Mouse (Mus musculus): ENCODE measurements around the gene Bysl.
"Not testable (repeated sequence)": the region's sequence is repeated elsewhere in the genome, so short reads cannot be mapped to it uniquely, and the experiment has no call there.

Bysl gene

DNA sequence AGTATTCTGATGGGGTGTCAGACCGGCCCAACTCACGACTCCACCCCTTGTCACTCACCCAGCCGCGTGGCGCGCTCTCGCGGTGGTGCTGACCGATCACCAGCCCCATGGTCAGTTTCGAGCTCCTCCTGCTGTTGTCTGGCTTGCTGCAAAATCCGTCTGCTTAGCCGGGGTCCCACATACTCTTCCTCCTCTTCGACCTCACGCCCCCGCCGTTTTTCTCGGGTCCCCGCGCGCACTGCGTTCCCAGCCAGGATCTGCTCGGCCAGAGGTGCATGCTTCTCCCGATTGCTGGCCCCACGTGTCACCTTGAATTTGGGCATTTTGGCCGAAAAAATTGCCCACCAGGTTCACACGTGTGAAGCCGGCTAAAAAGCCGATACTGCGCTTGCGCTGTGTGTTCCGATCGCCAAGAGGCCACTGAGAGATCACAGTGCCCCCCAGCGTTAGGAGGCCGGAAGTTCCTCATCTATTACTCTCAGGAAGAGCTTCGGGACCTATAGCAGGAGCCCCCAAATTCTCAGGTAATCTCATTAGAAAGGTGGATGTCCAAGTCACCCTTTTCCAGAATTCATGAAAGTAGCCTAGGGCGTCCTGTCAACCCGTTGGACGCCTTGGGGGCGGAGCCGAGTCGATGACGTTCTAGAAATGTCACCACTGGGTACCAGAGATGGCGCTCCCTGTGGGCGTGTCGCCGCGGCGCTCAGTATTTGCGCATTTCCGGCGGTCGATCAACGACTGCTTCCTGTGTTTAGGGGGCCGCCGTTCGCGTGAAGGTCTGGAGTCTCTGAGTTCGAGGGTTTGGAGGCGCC, at the start of gene Bysl, which contains the start of the genes Med20 and Gm20517:
Bysl (minus strand) TSS at position 644 of the 812 bp plus-strand sequence.
Med20 (plus strand) TSS at position 734 of the 812 bp plus-strand sequence.
Gm20517 (plus strand) TSS at position 741 of the 812 bp plus-strand sequence.
- peak; percentile 96 for DNase-seq (ENCODE audit: low spot score)

GRCm38 (mm10) chr17:47658741-47659243, 47.5 kb upstream of the Bysl start:
- no peak for DNase-seq (ENCODE audit: low spot score)

- DNase-seq (ENCODE audit: low spot score) = no peak
These were observed 46.6 kb upstream of the Bysl start for GRCm38 (mm10) chr17:47657901-47658300.

- DNase-seq (ENCODE audit: low spot score) = no peak
These were observed 44.4 kb upstream of the Bysl start for GRCm38 (mm10) chr17:47655697-47656096.

- DNase-seq (ENCODE audit: low spot score) = not testable (repeated sequence)
These were observed 43.1 kb upstream of the Bysl start for GRCm38 (mm10) chr17:47654346-47654745.

GRCm38 (mm10) chr17:47651953-47652352, 40.7 kb upstream of the Bysl start:
- no peak for DNase-seq (ENCODE audit: low spot score)

GRCm38 (mm10) chr17:47648966-47649365, 37.7 kb upstream of the Bysl start:
- DNase-seq (ENCODE audit: low spot score) = no peak

DNA sequence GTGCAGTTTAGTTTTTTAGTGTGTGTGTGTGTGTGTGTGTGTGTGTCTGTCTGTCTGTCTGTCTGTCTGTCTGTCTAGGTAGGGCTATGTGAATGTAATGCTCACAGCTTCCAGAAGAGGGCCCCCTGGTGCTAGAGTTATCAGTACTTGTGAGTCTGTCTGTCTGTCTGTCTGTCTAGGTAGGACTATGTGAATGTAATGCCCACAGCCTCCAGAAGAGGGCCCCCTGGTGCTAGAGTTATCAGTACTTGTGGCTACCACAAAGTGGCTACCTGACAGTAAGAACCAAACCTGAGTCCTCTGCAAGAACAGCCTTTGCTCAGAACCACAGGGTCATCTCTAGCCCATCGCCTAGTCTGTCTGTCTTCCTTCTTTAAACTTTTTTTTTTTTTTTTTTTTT, 35.4 kb upstream of the Bysl start:
- peak; percentile 64 for DNase-seq (ENCODE audit: low spot score)

- DNase-seq (ENCODE audit: low spot score) = no peak
These were observed 31.7 kb upstream of the Bysl start for GRCm38 (mm10) chr17:47642992-47643391.

DNA sequence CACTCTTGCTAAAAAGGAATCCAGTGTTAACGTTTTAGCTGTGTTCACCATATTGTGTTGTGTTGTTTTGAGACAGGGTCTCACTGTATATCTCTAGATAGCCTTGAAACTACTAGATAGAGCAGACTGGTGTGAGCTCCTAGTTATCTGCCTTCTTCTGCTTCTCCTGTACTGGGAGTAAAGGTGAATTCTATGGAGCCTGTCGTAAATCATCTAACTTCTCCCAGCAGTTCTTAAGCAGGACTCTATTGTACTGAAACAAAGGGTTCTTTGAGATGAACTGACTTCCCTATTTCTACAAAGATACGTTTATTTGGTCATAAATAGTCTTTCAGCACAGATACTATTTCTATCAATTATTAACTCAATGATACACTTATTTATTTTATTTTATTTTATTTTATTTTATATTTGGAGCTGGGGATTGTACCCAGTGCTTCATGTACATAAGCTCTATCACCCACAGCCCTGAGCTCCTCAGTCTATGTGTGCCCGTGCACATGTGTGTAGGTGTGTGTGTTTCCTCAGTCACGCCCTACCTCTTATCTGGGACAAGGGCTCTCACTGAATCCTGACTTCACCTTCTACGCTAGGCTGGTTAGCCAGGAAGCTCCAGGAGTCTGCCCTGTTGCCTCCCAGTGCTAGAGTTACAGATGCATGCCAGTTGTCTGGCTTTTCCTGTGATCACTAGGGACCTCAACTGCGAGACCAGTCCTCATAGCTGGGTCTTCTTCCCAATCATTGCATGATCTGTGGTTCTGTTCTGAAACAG, 22.9 kb upstream of the Bysl start:
- no peak for DNase-seq (ENCODE audit: low spot score)

- no peak for DNase-seq (ENCODE audit: low spot score)
These were observed 21.0 kb upstream of the Bysl start for GRCm38 (mm10) chr17:47632181-47632840.

DNA sequence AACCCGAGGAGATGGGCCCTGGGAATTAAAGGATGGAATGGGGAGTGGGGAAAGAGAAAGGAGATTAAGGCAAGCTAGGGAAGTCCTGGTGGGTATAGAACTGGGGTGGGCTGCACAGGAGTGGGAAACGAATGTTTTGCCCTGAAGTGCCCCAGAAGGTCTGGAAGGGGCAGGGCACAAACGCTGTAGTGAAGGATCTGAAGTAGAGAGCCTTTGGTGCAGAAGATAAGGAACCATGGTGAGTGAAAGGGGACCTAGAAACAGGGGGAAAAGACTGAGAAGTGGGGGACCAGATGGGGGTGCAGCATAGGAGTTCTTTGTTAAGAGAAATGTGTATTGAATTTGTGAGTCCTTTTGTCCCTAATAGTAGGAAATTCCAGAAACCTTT, 19.4 kb upstream of the Bysl start, which contains the start of gene Usp49:
Usp49 (plus strand) TSS at position 13 of the 388 bp plus-strand sequence.
- no peak for DNase-seq (ENCODE audit: low spot score)

DNA sequence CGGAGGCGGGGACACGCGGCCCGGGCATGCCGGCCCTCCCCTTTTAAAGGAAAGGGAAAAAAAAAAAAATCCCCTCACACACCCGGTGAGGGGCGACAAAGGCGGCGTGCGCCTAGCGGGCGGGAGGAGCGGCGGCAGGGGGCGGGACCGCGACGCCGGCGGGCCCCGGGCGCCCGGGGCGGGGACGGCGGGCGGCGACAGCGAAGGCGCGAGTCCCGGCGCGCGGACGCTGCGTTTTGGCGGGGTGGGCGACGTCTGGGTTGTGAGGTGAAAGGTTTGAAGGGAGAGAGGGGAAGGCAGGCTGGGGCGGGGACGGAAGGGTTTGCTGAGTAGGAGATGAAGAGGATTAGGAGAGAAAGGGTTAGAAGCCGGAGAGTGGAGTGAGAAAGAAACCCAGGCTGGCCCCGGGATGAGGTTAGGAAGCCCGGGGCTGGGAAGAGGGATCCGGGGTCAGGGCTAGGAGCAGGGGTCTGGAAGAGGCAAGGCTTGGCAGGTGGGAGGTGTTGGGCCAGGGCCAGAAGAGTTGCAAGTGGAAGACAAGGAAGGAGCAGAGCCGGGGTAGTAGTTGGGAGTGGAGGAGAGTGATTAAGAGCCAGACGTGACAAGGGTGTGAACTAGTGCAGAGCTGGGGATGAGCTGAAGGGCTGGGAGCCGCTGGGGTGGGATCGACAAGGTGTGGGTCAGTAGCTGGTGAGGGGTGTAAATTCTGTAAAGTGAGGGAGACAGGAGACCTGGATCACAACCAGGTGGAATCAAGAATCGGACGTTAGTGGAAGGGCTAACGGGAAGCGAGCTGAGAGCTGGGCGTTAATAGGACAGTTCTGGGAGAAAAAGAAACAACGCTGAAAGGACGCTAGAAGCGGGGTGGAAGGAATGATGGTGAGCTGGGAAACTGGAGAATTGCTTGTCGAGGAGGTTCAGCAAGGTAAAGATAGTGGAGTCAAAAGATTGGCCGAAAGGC, 18.7 kb upstream of the Bysl start:
- DNase-seq (ENCODE audit: low spot score) = no peak

- peak; percentile 94 for DNase-seq (ENCODE audit: low spot score)
These were observed 17.8 kb upstream of the Bysl start for GRCm38 (mm10) chr17:47628851-47629676.

- DNase-seq (ENCODE audit: low spot score) = no peak
These were observed 16.5 kb upstream of the Bysl start for GRCm38 (mm10) chr17:47627791-47628190.

DNA sequence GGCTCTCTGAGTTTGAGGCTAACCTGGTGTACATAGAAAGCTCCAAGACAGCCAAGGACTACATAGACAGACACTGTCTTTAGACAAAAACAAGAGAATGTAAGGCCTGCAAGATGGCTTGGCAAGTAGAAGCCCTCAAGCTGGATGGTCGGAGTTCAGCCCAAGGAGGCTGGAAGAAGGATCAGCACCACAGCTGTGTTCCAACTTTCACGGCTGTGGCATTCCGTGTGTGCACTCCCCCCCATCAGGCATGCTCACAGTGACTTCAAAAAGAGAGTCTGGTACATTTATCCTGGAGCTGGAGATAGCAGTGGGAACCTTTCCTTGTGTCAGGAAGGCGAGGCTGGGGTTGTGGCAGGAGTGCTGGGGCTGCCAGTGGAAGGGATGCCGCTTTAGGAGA, 14.7 kb upstream of the Bysl start:
- DNase-seq (ENCODE audit: low spot score) = no peak

GRCm38 (mm10) chr17:47625088-47625487, 13.8 kb upstream of the Bysl start:
- no peak for DNase-seq (ENCODE audit: low spot score)

DNA sequence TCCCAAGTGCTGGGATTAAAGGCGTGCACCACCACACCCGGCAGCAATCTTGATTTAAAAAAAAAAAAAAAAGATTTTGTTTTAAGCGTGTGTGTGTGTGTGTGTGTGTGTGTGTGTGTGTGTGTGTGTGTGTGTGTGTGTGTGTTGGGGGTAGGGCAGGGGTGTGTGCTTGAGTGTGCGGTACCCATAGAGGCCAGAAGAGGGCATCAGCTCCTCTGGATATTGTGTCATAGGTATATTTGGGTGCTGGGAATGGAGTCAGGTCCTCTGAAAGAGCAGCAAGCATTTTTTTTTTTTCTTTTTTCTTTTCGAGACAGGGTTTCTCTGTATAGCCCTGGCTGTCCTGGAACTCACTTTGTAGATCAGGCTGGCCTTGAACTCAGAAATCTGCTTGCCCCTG, 13.3 kb upstream of the Bysl start:
- not testable (repeated sequence) for DNase-seq (ENCODE audit: low spot score)

- no peak for DNase-seq (ENCODE audit: low spot score)
These were observed 11.7 kb upstream of the Bysl start for GRCm38 (mm10) chr17:47622912-47623554.

Measured in T-cell, adult 2 months (primary cell).